Comparison of ENCODE assay signal across 26 mouse cellular contexts in genomic region chr13:63206396-63206795, GRCm38 (mm10).
DNase-seq lines count a peak whose midpoint lies in the region; ATAC-seq and TF ChIP-seq lines count a peak whose summit lies in the region.
"Had no signal": no experiment of that assay in that cellular context is flagged by ENCODE, and none has a peak within 500 bp of the region (broad histone marks: within the 10 kb centered on the region; RNA-seq: fewer than 3 reads in every experiment).

No protein-coding gene starts in this region.

- WGBS in midbrain, embryonic 11.5 days, result 85% methylated on average over 1 of the region's 1 CpGs
- WGBS in midbrain, embryonic 10.5 days, result 72% methylated on average over 1 of the region's 1 CpGs
- WGBS in limb, embryonic 12.5 days, result 51% methylated on average over 1 of the region's 1 CpGs

- H3K4me2 ChIP-seq in midbrain, embryonic 11.5 days, result no peak overlapping the region
- no peak overlapping the region for H3K4me2 ChIP-seq in limb, embryonic 12.5 days
- peak overlapping the region; percentile 71 for H3K4me2 ChIP-seq in myocyte (ENCODE audit: low read depth)
- H3K4me2 ChIP-seq: forebrain, embryonic 12.5 days; forebrain, embryonic 15.5 days; heart, embryonic 12.5 days; heart, embryonic 15.5 days; hindbrain, embryonic 15.5 days had no signal

- no peak for TF ChIP-seq POLR2A in myocyte (IDR thresholded peaks at IDR 0.05; ENCODE audit: insufficient read length, low read depth)

- ATAC-seq in midbrain, embryonic 11.5 days (ENCODE audit: low FRiP score), result no peak
- ATAC-seq in limb, embryonic 12.5 days (ENCODE audit: insufficient number of reproducible peaks, insufficient read depth, low FRiP score, low TSS enrichment, low read depth), result no peak
- ATAC-seq: forebrain, embryonic 15.5 days had no signal

- intact Hi-C loops in left cerebral cortex, postnatal 36 days (cut with DNase I), result no loop called here

- H3K27me3 ChIP-seq in midbrain, embryonic 11.5 days (ENCODE audit: control insufficient read depth, insufficient read depth, low read length), result no peaks in the 10 kb centered on the region
- H3K27me3 ChIP-seq in midbrain, embryonic 10.5 days (ENCODE audit: low read depth, poor library complexity, severe bottlenecking), result no peaks in the 10 kb centered on the region
- H3K27me3 ChIP-seq in limb, embryonic 12.5 days, result no peaks in the 10 kb centered on the region
- H3K27me3 ChIP-seq in myocyte (ENCODE audit: control insufficient read depth, insufficient read depth, insufficient read length), result no peaks in the 10 kb centered on the region
- H3K27me3 ChIP-seq: CH12.LX; forebrain, embryonic 15.5 days; heart, embryonic 12.5 days; heart, embryonic 15.5 days; hindbrain, embryonic 15.5 days; Patski had no signal

- H3K4me1 ChIP-seq in midbrain, embryonic 11.5 days (ENCODE audit: control insufficient read depth, insufficient read depth, low read length), result peaks cover 18% of the 10 kb centered on the region
- peaks cover 25% of the 10 kb centered on the region for H3K4me1 ChIP-seq in midbrain, embryonic 10.5 days
- peaks cover 48% of the 10 kb centered on the region for H3K4me1 ChIP-seq in limb, embryonic 12.5 days (replicated peaks)
- H3K4me1 ChIP-seq: heart, embryonic 12.5 days; heart, embryonic 15.5 days had no signal

- H3K9me3 ChIP-seq in midbrain, embryonic 11.5 days (ENCODE audit: control insufficient read depth, low read length), result no peaks in the 10 kb centered on the region
- H3K9me3 ChIP-seq in midbrain, embryonic 10.5 days (replicated peaks), result no peaks in the 10 kb centered on the region
- H3K9me3 ChIP-seq in limb, embryonic 12.5 days, result no peaks in the 10 kb centered on the region
- H3K9me3 ChIP-seq: forebrain, embryonic 12.5 days; forebrain, embryonic 15.5 days; G1E; heart, embryonic 12.5 days; heart, embryonic 15.5 days; hindbrain, embryonic 15.5 days had no signal

- H3K79me2 ChIP-seq in myocyte (ENCODE audit: control insufficient read depth, insufficient read depth), result no peaks in the 10 kb centered on the region

- no peak overlapping the region for H3K4me3 ChIP-seq in midbrain, embryonic 11.5 days (ENCODE audit: low read depth, low read length)
- H3K4me3 ChIP-seq in midbrain, embryonic 10.5 days, result no peak overlapping the region
- H3K4me3 ChIP-seq in limb, embryonic 12.5 days (replicated peaks), result no peak overlapping the region
- H3K4me3 ChIP-seq in myocyte, result no peak overlapping the region
- H3K4me3 ChIP-seq: erythroblast, embryonic 14.5 days; forebrain, embryonic 12.5 days; forebrain, embryonic 15.5 days; heart, embryonic 12.5 days; heart, embryonic 15.5 days; hindbrain, embryonic 15.5 days had no signal

- peak; percentile 44 for DNase-seq in midbrain, embryonic 11.5 days (ENCODE audit: low spot score, missing footprints)
- no peak for DNase-seq in midbrain, embryonic 10.5 days (ENCODE audit: low spot score)
- no peak for DNase-seq in kidney, adult 8-10 months
- DNase-seq in left cerebral cortex, postnatal 36 days (ENCODE audit: low spot score in 2 of 2), result no peak
- DNase-seq: adrenal gland, postnatal 14 days; B cell, adult 2 months; cerebellum, adult 11-12 months; cerebellum, adult 8-10 months; cerebellum, postnatal 10 days; cerebellum, postnatal 36 days; embryo, embryonic 11 days; gastrocnemius, postnatal 25 days; heart, adult 18-20 months; heart, postnatal 14 days; heart, postnatal 4 days had no signal

- H3K27ac ChIP-seq in midbrain, embryonic 11.5 days (ENCODE audit: low read depth, low read length), result no peak overlapping the region
- no peak overlapping the region for H3K27ac ChIP-seq in midbrain, embryonic 10.5 days (replicated peaks)
- H3K27ac ChIP-seq in limb, embryonic 12.5 days, result peak overlapping the region; percentile 65
- H3K27ac ChIP-seq: forebrain, embryonic 12.5 days; forebrain, embryonic 15.5 days; heart, embryonic 15.5 days; hindbrain, embryonic 15.5 days had no signal

- no peak overlapping the region for H3ac ChIP-seq in myocyte (ENCODE audit: control insufficient read depth, insufficient read length)

- H3K36me3 ChIP-seq in midbrain, embryonic 11.5 days (ENCODE audit: control insufficient read depth, insufficient read depth, low read length), result no peaks in the 10 kb centered on the region
- no peaks in the 10 kb centered on the region for H3K36me3 ChIP-seq in midbrain, embryonic 10.5 days
- H3K36me3 ChIP-seq in limb, embryonic 12.5 days, result no peaks in the 10 kb centered on the region; the same call in 1 of the 2 replicates
- no peaks in the 10 kb centered on the region for H3K36me3 ChIP-seq in myocyte (ENCODE audit: control insufficient read depth, insufficient read depth)
- H3K36me3 ChIP-seq: forebrain, embryonic 12.5 days; forebrain, embryonic 15.5 days; G1E; heart, embryonic 12.5 days; heart, embryonic 15.5 days; hindbrain, embryonic 15.5 days had no signal

- no peak overlapping the region for H3K9ac ChIP-seq in midbrain, embryonic 11.5 days (ENCODE audit: low read length)
- no peak overlapping the region for H3K9ac ChIP-seq in limb, embryonic 12.5 days (replicated peaks)
- H3K9ac ChIP-seq: forebrain, embryonic 12.5 days; forebrain, embryonic 15.5 days; heart, embryonic 12.5 days; heart, embryonic 15.5 days; hindbrain, embryonic 15.5 days had no signal

TF ChIP-seq in myocyte, 11 proteins besides CTCF, POLR2A, EP300 and RAD21:
- TF ChIP-seq POLR2AphosphoS2 (IDR thresholded peaks at IDR 0.05; ENCODE audit: insufficient read length, low read depth) (no peak), TCF3 (IDR thresholded peaks at IDR 0.05; ENCODE audit: insufficient read length, low read depth) (peak; percentile 53), MYOD1 (IDR thresholded peaks at IDR 0.05; ENCODE audit: control insufficient read depth in 1 of 3, insufficient read length in 2 of 3, low read depth in 2 of 3) (peak in 2 of 3 experiments; percentile 77 to 84), MYOG (IDR thresholded peaks at IDR 0.05; ENCODE audit: control insufficient read depth in 1 of 3, insufficient read depth in 1 of 3, insufficient read length in 2 of 3, low read depth in 2 of 3) (peak; percentile 13 to 81 (median 50))
TF ChIP-seq in myocyte: peak in this region for 3.
